Mouse (Mus musculus): Measurements from ENCODE around the gene Pkd1l1.

DNA sequence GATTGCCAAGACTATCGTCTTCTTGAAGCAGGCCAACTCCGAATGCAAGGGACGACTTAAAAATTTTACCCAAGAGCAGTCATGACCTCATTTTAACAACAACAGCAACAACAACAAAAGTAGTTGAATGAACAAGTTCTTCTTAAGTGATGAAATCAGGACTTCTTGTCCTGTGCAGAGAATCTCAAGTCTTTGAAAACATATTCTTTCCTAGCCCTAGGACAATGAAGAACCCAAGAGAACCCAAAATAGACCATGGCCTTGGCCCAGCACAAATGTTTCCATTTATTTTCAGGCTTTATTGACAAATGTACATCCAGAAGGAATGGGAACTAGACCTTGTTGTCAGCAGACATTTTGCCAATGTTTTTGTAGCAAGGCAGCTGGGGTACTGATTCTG lies 147.7 kb downstream of the Pkd1l1 start:
- TF ChIP-seq TCF12 (IDR thresholded peaks at IDR 0.05; ENCODE audit: low read depth, low read length) (no peak), RAD21 (IDR thresholded peaks at IDR 0.05; ENCODE audit: low read depth, low read length) (no peak), CTCF (conservative IDR thresholded peaks at IDR 0.05 in 1 of 2, IDR thresholded peaks at IDR 0.05 in 1 of 2; ENCODE audit: low read depth in 2 of 2, low read length in 2 of 2) (no peak), POLR2A (IDR thresholded peaks at IDR 0.05; ENCODE audit: low read depth, low read length) (no peak), MAX (IDR thresholded peaks at IDR 0.05; ENCODE audit: low read length) (no peak), ZNF384 (IDR thresholded peaks at IDR 0.05; ENCODE audit: low read depth, low read length) (no peak), POLR2AphosphoS2 (IDR thresholded peaks at IDR 0.05; ENCODE audit: low read depth, low read length) (no peak), E2F4 (IDR thresholded peaks at IDR 0.05; ENCODE audit: insufficient replicate concordance, low read depth, low read length) (no peak), EP300 (IDR thresholded peaks at IDR 0.05; ENCODE audit: low read length) (no peak), KAT2A (IDR thresholded peaks at IDR 0.05; ENCODE audit: insufficient replicate concordance, low read length) (no peak), USF1 (IDR thresholded peaks at IDR 0.05; ENCODE audit: low read depth, low read length) (no peak)

Data from CH12.LX (cell line).